Mouse (Mus musculus) midbrain, embryonic 15.5 days (tissue): ENCODE results near the gene Rpa1. TPM values are rescaled to one million over a fixed set of nuclear protein-coding genes. Genes with fewer than 3 reads are reported as not detected.

Source experiments
- ATAC-seq: fragments of 200-750 bp; cut with Nextera tagmentation; replicated peaks from 2 replicates; pipeline ENCODE4 v1.8.0; 2017; ENCODE audit warnings: moderate TSS enrichment
- H3K27ac ChIP-seq: fragments of 300-500 bp; sonication (generic); 2 replicates; pipeline ENCODE4 v1.5.1; 2015; ENCODE audit warnings: mild to moderate bottlenecking, inconsistent platforms
- H3K27me3 ChIP-seq: fragments of 300-500 bp; sonication (generic); replicated peaks from 2 replicates; pipeline ENCODE4 v1.6.1; 2015; ENCODE audit warnings: inconsistent platforms
- H3K36me3 ChIP-seq: fragments of 300-500 bp; sonication (generic); replicated peaks from 2 replicates; pipeline ENCODE4 v1.6.1; 2015; ENCODE audit warnings: inconsistent platforms
- H3K4me1 ChIP-seq: fragments of 300-500 bp; sonication (generic); 2 replicates; pipeline ENCODE4 v1.6.1; 2015; ENCODE audit warnings: inconsistent platforms
- H3K4me2 ChIP-seq: fragments of 300-500 bp; sonication (generic); 2 replicates; pipeline ENCODE4 v1.6.1; 2015; ENCODE audit warnings: inconsistent platforms, mild to moderate bottlenecking, moderate library complexity
- H3K4me3 ChIP-seq: fragments of 300-500 bp; sonication (generic); 2 replicates; pipeline ENCODE4 v1.5.1; 2015; ENCODE audit warnings: mild to moderate bottlenecking, inconsistent platforms
- H3K9ac ChIP-seq: fragments of 300-500 bp; sonication (generic); 2 replicates; pipeline ENCODE4 v1.6.1; 2015; ENCODE audit warnings: mild to moderate bottlenecking, inconsistent platforms
- H3K9me3 ChIP-seq: fragments of 300-500 bp; sonication (generic); 2 replicates; pipeline ENCODE4 v1.6.1; 2016; ENCODE audit warnings: inconsistent platforms
- WGBS: fragments of 180-500 bp; shearing (Covaris S2); methylation state at CpG from one replicate; pipeline ENCODE4 v1.1.7; 2015; ENCODE audit warnings: mixed read lengths; 5-methylcytosine and 5-hydroxymethylcytosine counted together
- polyA plus RNA-seq: library from polyadenylated mRNA; unstranded; fragments of >200 nt; fragmentation: Nextera tagmentation; extraction: Ambion mirVana; gene quantifications from 2 replicates; pipeline ENCODE4 v1.2.1, GENCODE M21; 2015

Rpa1 gene
- polyA plus RNA-seq, 1 experiment from 2014 or later = 49.6 TPM

DNA sequence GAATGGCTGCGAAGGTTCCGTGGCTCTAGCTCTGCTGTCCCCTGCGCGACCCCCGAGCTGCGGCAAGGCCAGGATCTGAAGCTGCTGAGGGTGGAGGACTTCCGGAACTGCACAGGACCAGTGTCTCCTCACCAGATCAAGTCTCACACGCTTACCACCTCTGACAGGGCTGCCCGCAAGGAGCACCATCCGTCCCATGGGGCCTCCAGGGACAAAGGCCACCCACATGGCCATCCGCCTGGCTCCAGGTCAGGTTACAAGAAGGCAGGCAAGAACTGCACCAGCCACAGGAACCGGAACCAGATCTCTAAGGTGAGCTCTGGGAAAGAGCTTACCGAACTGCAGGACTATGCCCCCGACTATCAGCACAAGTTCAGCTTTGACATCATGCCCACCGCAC lies 82.6 kb downstream of the Rpa1 start:
- no peak overlapping the region for H3K4me2 ChIP-seq
- peaks cover 41% of the 10 kb centered on the region for H3K4me1 ChIP-seq
- no peak overlapping the region for H3K27ac ChIP-seq
- no peaks in the 10 kb centered on the region for H3K27me3 ChIP-seq
- no peak overlapping the region for H3K9ac ChIP-seq
- ATAC-seq = no peak
- 76% methylated on average over 15 of the region's 15 CpGs for WGBS
- no peak overlapping the region for H3K4me3 ChIP-seq
- H3K9me3 ChIP-seq = no peaks in the 10 kb centered on the region
- no peaks in the 10 kb centered on the region for H3K36me3 ChIP-seq

DNA sequence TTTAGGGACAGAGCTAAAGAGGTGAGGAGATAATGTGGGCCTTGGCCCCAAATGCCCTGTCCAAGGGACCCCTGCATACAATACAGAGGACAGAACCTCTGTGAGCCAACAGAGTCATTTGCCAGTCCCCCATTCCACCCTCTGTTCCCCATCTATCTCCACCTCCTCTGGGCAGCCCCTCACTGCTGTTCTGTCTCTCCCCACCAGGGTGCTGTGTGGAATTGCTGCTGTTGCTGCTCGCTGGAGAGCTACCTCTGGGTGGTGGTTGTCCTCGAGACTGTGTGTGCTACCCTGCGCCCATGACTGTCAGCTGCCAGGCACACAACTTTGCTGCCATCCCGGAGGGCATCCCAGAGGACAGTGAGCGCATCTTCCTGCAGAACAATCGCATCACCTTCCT lies 83.6 kb downstream of the Rpa1 start:
- H3K27me3 ChIP-seq = no peaks in the 10 kb centered on the region
- H3K9me3 ChIP-seq = no peaks in the 10 kb centered on the region
- peaks cover 46% of the 10 kb centered on the region for H3K4me1 ChIP-seq
- WGBS = 81% methylated on average over 6 of the region's 6 CpGs
- no peak overlapping the region for H3K27ac ChIP-seq
- H3K4me3 ChIP-seq = no peak overlapping the region
- no peak overlapping the region for H3K4me2 ChIP-seq
- no peaks in the 10 kb centered on the region for H3K36me3 ChIP-seq
- no peak for ATAC-seq
- no peak overlapping the region for H3K9ac ChIP-seq

DNA sequence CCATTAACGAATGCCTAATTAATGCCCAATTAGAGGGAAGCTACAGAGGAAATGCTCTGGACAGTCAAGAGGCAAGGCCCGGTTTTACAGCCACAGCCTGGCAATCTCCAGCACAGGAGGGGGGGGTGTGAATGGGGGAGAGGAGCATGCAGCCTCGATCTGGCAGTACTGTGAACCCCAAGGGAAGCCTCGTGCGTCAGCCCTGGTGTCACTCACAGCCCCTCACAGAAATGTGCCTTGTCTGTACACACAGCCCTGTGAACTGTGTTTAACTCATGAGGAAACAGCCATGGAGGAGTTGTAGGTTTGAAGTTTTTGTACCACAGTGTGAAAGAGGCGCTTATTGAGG lies 84.2 kb downstream of the Rpa1 start:
- no peak for ATAC-seq
- Histone ChIP-seq H3K27ac (0 out of 2 replicates have a peak overlapping the region, but pooled peaks have one; percentile 52), H3K9ac (no peak overlapping the region), H3K36me3 (no peaks in the 10 kb centered on the region), H3K27me3 (no peaks in the 10 kb centered on the region), H3K4me1 (peaks cover 46% of the 10 kb centered on the region), H3K4me2 (no peak overlapping the region), H3K9me3 (no peaks in the 10 kb centered on the region), H3K4me3 (no peak overlapping the region)
- 47% methylated on average over 6 of the region's 6 CpGs for WGBS

DNA sequence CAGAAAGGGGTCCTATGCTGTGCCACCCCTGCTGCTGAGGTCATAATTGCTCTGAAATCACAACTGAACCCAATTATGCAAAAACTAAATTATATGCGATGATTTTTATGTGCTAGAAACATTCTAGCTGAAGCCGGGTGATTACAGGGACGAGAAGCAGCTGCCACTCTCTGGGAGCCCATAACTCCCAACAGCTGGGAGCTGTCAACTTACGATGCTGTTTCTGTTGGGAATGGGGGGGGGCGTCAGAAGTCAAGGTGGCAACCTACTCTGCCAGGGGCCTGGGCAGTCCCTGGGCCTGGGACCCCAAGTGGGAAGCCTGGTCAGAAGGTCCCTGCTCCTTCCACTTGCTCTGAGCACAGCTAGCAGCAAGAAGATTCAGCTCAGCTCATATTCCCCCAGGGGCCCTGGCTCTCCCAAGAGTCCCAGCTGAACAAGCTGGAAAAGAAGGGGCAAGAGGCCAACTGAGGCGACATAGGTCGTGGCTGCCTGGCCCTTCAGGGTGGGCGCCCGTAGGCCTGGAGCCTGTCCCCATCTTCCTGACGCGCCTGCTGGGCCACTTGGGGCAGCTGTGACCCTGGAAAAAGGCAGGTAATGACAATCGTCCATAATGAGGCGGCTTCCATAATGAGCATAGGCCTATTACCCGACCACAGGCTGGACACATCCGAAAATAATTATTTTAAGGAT lies 84.7 kb downstream of the Rpa1 start:
- no peak for ATAC-seq
- Histone ChIP-seq H3K4me1 (peaks cover 44% of the 10 kb centered on the region), H3K4me2 (no peak overlapping the region)

DNA sequence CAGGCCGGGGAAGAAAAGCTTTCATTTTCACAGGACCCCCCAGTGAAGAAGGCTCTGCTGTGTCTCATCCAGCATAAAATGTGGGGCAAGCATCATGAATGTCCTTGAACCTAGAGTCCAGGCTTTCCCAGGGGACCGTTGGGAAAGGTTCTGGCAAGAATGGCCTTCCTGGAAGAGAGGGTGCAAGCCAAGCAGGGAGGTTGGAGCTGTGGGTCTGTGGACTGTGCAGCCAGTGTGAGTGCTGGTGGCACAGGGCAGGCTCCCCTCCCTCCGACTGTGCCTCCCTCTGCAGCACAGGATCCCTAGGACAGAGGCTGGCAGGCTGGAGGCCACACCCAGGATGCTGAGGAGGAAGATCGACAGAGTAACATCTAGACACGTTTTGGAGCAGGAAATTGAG lies 85.3 kb downstream of the Rpa1 start:
- Histone ChIP-seq H3K27me3 (no peaks in the 10 kb centered on the region), H3K4me1 (peaks cover 38% of the 10 kb centered on the region), H3K4me2 (no peak overlapping the region), H3K9ac (no peak overlapping the region), H3K36me3 (no peaks in the 10 kb centered on the region), H3K4me3 (no peak overlapping the region), H3K27ac (peak overlapping the region; percentile 67; the same call in 1 of the 2 replicates), H3K9me3 (no peaks in the 10 kb centered on the region)
- 56% methylated on average over 5 of the region's 5 CpGs for WGBS
- ATAC-seq = no peak

More for the DNA sequence above, 84.7 kb downstream of the Rpa1 start:
- Histone ChIP-seq H3K9ac (no peak overlapping the region), H3K27me3 (no peaks in the 10 kb centered on the region), H3K9me3 (no peaks in the 10 kb centered on the region), H3K4me3 (no peak overlapping the region), H3K27ac (peak overlapping the region; percentile 67; the same call in 1 of the 2 replicates), H3K36me3 (no peaks in the 10 kb centered on the region)
- 56% methylated on average over 15 of the region's 15 CpGs for WGBS

DNA sequence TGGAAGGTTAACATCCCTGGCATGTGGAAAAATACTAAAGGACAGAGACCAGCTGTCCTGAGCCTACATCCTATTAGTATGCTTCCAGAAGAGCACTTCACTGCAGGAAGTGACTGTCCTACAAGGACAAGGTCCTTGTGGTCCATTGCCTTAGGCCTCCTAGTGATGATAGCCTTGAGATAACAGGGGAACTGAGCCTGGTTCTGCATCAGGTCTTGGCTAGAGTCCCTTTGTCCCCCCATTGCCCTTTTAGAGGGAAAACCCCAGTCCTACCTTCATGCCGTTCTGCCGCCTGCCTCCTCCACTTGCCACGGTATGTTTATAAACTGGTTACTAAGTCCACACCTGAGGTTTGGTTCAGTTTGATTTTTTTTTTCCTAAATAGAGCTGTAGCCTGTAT lies 85.9 kb downstream of the Rpa1 start:
- 91% methylated on average over 3 of the region's 3 CpGs for WGBS
- no peak for ATAC-seq
- Histone ChIP-seq H3K9ac (no peak overlapping the region), H3K36me3 (no peaks in the 10 kb centered on the region), H3K4me3 (no peak overlapping the region), H3K4me2 (no peak overlapping the region), H3K27ac (no peak overlapping the region), H3K4me1 (peaks cover 36% of the 10 kb centered on the region), H3K27me3 (no peaks in the 10 kb centered on the region), H3K9me3 (no peaks in the 10 kb centered on the region)

DNA sequence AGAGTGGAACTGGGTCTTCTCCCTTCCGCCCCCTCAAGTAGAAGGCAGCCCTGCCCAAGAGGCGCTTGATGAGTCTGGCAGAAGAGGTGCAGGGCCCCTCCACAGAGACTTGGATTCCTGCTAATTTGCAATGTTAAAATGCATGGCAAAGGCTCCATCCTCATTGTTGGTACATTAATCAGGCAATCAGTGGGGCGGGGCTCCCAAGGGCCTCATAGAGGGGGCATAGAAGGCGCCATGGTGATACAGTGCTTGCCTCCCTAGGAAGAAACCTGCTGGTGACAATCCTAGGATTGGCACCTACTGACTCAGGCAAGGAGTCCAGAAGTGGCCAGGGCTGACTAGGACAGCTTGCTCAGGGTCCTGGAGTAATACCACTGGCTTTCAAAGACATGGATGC lies 86.4 kb downstream of the Rpa1 start:
- Histone ChIP-seq H3K9me3 (no peaks in the 10 kb centered on the region), H3K4me1 (peaks cover 36% of the 10 kb centered on the region), H3K27ac (no peak overlapping the region), H3K27me3 (no peaks in the 10 kb centered on the region), H3K4me2 (no peak overlapping the region), H3K36me3 (no peaks in the 10 kb centered on the region), H3K9ac (no peak overlapping the region), H3K4me3 (no peak overlapping the region)
- 79% methylated on average over 4 of the region's 4 CpGs for WGBS
- ATAC-seq = no peak

DNA sequence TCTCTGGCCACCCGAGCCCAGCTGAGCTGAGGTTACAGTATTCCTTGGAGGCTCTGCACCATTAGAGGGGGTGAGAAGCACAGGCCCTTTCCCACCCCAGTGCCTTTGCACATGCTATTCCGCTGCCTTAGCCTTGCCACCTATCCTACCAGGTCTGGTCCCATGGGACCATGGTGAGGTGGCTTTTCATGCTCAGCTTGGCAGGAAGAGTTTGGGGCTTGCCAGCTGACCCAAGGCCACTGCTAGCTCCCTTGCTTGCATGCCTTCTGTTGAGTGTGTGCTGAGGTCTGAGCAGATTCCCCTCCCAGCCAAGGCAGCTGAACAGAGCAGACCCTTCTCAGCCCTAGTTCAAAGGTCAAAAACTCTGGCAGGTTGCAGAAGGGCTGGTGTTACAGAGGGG lies 87.1 kb downstream of the Rpa1 start:
- Histone ChIP-seq H3K4me3 (no peak overlapping the region), H3K9ac (no peak overlapping the region), H3K4me1 (peaks cover 36% of the 10 kb centered on the region), H3K4me2 (no peak overlapping the region), H3K36me3 (no peaks in the 10 kb centered on the region), H3K27me3 (no peaks in the 10 kb centered on the region), H3K9me3 (no peaks in the 10 kb centered on the region), H3K27ac (no peak overlapping the region)
- WGBS = 94% methylated on average over 2 of the region's 2 CpGs
- ATAC-seq = no peak

DNA sequence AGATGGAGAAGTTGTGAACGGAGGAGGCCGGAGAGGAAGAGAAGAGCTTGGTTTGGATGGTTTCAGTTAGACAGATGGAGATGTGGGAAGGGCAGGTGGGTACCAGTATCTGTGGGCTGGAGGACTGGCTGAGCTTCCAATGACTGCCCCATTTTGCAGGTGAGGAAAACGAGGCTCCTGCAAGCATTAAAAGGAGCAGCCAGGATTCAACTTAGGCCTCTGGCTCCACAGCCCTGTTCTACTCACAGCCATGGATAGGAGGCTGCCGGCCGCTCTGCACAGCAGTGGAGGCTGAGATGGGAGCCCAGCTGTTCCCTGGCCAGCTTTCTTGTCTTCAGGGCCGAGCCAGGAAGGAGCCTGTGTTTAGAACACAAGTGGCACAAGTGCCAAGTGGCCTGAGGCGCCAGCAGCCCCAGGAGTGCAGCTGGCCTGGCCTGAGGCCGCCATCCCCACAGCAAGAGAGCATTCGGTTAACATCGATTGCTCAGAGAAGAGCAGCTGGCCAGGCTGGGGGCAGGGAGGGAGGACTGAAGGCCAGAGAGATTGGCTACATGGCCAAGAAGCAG lies 88.0 kb downstream of the Rpa1 start:
- Histone ChIP-seq H3K27ac (no peak overlapping the region), H3K4me3 (no peak overlapping the region), H3K4me1 (peaks cover 36% of the 10 kb centered on the region), H3K36me3 (no peaks in the 10 kb centered on the region), H3K9me3 (no peaks in the 10 kb centered on the region), H3K27me3 (no peaks in the 10 kb centered on the region), H3K4me2 (no peak overlapping the region), H3K9ac (no peak overlapping the region)
- no peak for ATAC-seq
- WGBS = 67% methylated on average over 10 of the region's 10 CpGs

DNA sequence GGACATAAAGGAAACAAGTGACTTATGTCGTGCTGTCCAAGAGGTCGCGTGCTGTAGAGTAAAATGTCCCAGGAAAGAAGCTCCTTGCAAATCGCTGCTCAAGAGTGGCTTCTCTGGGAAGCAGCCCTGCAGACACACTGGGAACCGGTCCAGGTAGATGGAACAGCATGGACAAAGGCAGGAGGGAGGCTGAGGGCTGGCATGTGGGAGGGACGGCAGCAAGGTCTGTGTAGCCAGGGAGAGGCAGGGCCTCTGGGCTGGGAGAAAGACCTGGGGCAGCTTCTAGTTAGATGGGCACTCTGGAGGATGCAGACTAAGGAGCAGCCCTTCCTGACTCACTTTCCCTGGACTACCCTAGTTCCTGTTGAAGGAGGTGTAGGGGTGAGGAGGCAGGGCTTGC lies 88.7 kb downstream of the Rpa1 start:
- Histone ChIP-seq H3K4me2 (no peak overlapping the region), H3K36me3 (no peaks in the 10 kb centered on the region), H3K27ac (no peak overlapping the region), H3K27me3 (no peaks in the 10 kb centered on the region), H3K4me1 (peaks cover 39% of the 10 kb centered on the region), H3K9ac (no peak overlapping the region), H3K4me3 (no peak overlapping the region), H3K9me3 (no peaks in the 10 kb centered on the region)
- WGBS = 73% methylated on average over 6 of the region's 6 CpGs
- ATAC-seq = no peak

DNA sequence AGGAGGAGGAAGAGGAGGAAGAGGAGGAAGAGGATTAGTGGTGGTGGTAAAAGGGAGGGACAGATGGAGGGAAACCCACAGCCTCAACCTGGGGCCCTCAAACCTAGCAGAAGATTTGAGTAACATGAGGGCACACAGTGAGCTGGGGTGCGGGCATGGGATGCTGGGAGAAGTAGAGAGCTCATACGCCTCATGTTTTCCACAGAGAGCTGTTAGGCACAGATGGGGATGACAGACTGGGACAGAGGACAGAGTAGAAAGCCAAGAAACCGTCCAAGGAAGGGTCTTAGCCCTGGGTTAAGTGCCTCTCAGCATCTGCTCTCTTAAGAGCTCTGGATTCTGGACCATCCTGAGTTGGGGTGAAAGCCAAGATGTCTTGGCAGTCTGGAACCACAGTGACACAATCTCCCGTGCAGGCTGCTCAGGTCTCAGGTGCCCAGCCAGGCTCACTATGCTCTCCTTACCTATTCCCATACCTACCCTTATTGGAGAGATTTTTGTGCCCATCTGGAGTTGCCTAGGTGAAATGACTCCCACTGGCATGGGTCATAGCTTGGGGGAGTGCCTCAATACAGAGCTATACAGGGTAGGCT lies 91.0 kb downstream of the Rpa1 start:
- Histone ChIP-seq H3K4me1 (peaks cover 19% of the 10 kb centered on the region), H3K4me2 (no peak overlapping the region), H3K27me3 (no peaks in the 10 kb centered on the region), H3K27ac (no peak overlapping the region), H3K9ac (no peak overlapping the region), H3K36me3 (no peaks in the 10 kb centered on the region), H3K4me3 (no peak overlapping the region), H3K9me3 (no peaks in the 10 kb centered on the region)
- WGBS = 79% methylated on average over 4 of the region's 4 CpGs
- no peak for ATAC-seq

DNA sequence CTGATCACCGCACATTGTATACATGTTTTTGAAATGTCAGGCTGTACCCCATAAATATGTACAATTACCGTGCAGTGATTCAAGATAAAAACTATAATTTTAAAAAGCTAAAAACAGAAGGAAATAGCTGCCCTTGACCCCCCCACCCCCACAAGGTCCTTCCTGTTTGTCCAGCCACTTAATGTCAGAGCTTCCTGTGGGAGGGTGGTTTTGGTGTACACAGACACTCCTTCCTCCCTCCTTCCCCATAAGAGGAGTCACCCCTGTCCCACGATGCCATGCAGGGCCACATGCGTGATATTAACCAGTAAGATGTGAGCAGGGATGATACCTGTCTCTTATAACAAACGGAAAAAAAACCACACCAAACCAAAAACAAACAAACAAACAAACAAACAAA lies 92.8 kb downstream of the Rpa1 start:
- H3K27ac ChIP-seq = no peak overlapping the region
- H3K4me1 ChIP-seq = peaks cover 8% of the 10 kb centered on the region; the same call in 1 of the 2 replicates
- no peak overlapping the region for H3K4me3 ChIP-seq
- no peak overlapping the region for H3K9ac ChIP-seq
- no peak for ATAC-seq
- WGBS = 86% methylated on average over 5 of the region's 5 CpGs
- no peaks in the 10 kb centered on the region for H3K9me3 ChIP-seq
- no peak overlapping the region for H3K4me2 ChIP-seq
- H3K36me3 ChIP-seq = no peaks in the 10 kb centered on the region
- no peaks in the 10 kb centered on the region for H3K27me3 ChIP-seq
